Mouse (Mus musculus): ENCODE data around the gene Dennd5b. TPM values are rescaled to one million over a fixed set of nuclear protein-coding genes. Genes with fewer than 3 reads are reported as not detected.
"Not testable (repeated sequence)": the region's sequence is repeated elsewhere in the genome, so short reads cannot be mapped to it uniquely, and the experiment has no call there.

Gene Dennd5b
- total RNA-seq (2021), result 10 to 100 TPM; 43.9 to 49.9 TPM
- long read RNA-seq, experiment 1, full-length matches to known transcripts, result 1 of 6 reads
- long read RNA-seq, experiment 1, partial matches to known transcripts, result 1 of 6 reads
- long read RNA-seq, experiment 1, other reads (novel, unspliced or antisense), result 4 of 6 reads
- long read RNA-seq, experiment 2, full-length matches to known transcripts, result 1 of 11 reads
- long read RNA-seq, experiment 2, partial matches to known transcripts, result 2 of 11 reads
- long read RNA-seq, experiment 2, other reads (novel, unspliced or antisense), result 8 of 11 reads

- Histone ChIP-seq H3K27ac (peak within 1 kb of the TSS; percentile 98), H3K4me3 (peak within 1 kb of the TSS; percentile 92)
- no peak for TF ChIP-seq CTCF (conservative IDR thresholded peaks at IDR 0.05)
- DNase-seq (ENCODE audit: low spot score in 2 of 2), result peak; percentile 73 to 83
Measured at GRCm38 (mm10) chr6:149101076-149101942, at the start of gene Dennd5b. Gene Dennd5b (minus strand): TSS chr6:149101680.

GRCm38 (mm10) chr6:149148436-149149229 is 47.2 kb upstream of the Dennd5b start:
- no peak for TF ChIP-seq CTCF (conservative IDR thresholded peaks at IDR 0.05)
- Histone ChIP-seq H3K4me3 (no peak overlapping the region), H3K27ac (no peak overlapping the region)
- DNase-seq (ENCODE audit: low spot score in 2 of 2), result no peak

GRCm38 (mm10) chr6:149145143-149145542 is 43.7 kb upstream of the Dennd5b start:
- no peak overlapping the region for H3K27ac ChIP-seq
- DNase-seq (ENCODE audit: low spot score in 2 of 2), result no peak
- TF ChIP-seq CTCF (conservative IDR thresholded peaks at IDR 0.05), result no peak
- H3K4me3 ChIP-seq, result no peak overlapping the region

GRCm38 (mm10) chr6:149141393-149142173 is 40.1 kb upstream of the Dennd5b start:
- TF ChIP-seq CTCF (conservative IDR thresholded peaks at IDR 0.05), result no peak
- peak overlapping the region; percentile 74 for H3K4me3 ChIP-seq
- peak; percentile 68 to 72 for DNase-seq (ENCODE audit: low spot score in 2 of 2)
- H3K27ac ChIP-seq, result peak overlapping the region; percentile 71

GRCm38 (mm10) chr6:149139471-149139870 is 38.0 kb upstream of the Dennd5b start, which contains the start of gene Etfbkmt:
Gene Etfbkmt (plus strand): TSS chr6:149139849.
- no peak within 1 kb of the TSS for H3K4me3 ChIP-seq
- DNase-seq (ENCODE audit: low spot score in 2 of 2), result no peak
- H3K27ac ChIP-seq, result no peak within 1 kb of the TSS
- TF ChIP-seq CTCF (conservative IDR thresholded peaks at IDR 0.05), result no peak

GRCm38 (mm10) chr6:149139011-149139410 is 37.5 kb upstream of the Dennd5b start:
- no peak overlapping the region for H3K4me3 ChIP-seq
- no peak for TF ChIP-seq CTCF (conservative IDR thresholded peaks at IDR 0.05)
- H3K27ac ChIP-seq, result no peak overlapping the region
- DNase-seq (ENCODE audit: low spot score in 2 of 2), result no peak

GRCm38 (mm10) chr6:149137936-149138335 is 36.5 kb upstream of the Dennd5b start:
- DNase-seq (ENCODE audit: low spot score in 2 of 2), result no peak
- no peak for TF ChIP-seq CTCF (conservative IDR thresholded peaks at IDR 0.05)
- no peak overlapping the region for H3K27ac ChIP-seq

GRCm38 (mm10) chr6:149135631-149136030 is 34.2 kb upstream of the Dennd5b start:
- no peak for DNase-seq (ENCODE audit: low spot score in 2 of 2)

More at GRCm38 (mm10) chr6:149137936-149138335, 36.5 kb upstream of the Dennd5b start:
- no peak overlapping the region for H3K4me3 ChIP-seq

GRCm38 (mm10) chr6:149134391-149135150 is 33.1 kb upstream of the Dennd5b start:
- no peak for TF ChIP-seq CTCF (conservative IDR thresholded peaks at IDR 0.05)
- no peak overlapping the region for H3K27ac ChIP-seq
- DNase-seq (ENCODE audit: low spot score in 2 of 2), result no peak
- no peak overlapping the region for H3K4me3 ChIP-seq

More at GRCm38 (mm10) chr6:149135631-149136030, 34.2 kb upstream of the Dennd5b start:
- Histone ChIP-seq H3K4me3 (no peak overlapping the region), H3K27ac (no peak overlapping the region)
- TF ChIP-seq CTCF (conservative IDR thresholded peaks at IDR 0.05), result no peak

GRCm38 (mm10) chr6:149132311-149133077 is 31.0 kb upstream of the Dennd5b start:
- no peak overlapping the region for H3K27ac ChIP-seq
- DNase-seq (ENCODE audit: low spot score in 2 of 2), result peak in 1 of 2 experiments; percentile 53
- peak; percentile 73 for TF ChIP-seq CTCF (conservative IDR thresholded peaks at IDR 0.05)
- H3K4me3 ChIP-seq, result no peak overlapping the region

- TF ChIP-seq CTCF (conservative IDR thresholded peaks at IDR 0.05), result no peak
- Histone ChIP-seq H3K4me3 (no peak overlapping the region), H3K27ac (no peak overlapping the region)
- DNase-seq (ENCODE audit: low spot score in 2 of 2), result no peak
Measured at GRCm38 (mm10) chr6:149131111-149131510, 29.6 kb upstream of the Dennd5b start.

- H3K27ac ChIP-seq; DNase-seq (ENCODE audit: low spot score in 2 of 2); H3K4me3 ChIP-seq: not testable (repeated sequence)
Measured at GRCm38 (mm10) chr6:149129870-149130269, 28.4 kb upstream of the Dennd5b start, which contains the start of gene Gm10203. Gene Gm10203 (plus strand): TSS chr6:149130170.

Measured in layer of hippocampus, adult 2 months (tissue).